Mouse (Mus musculus) left cerebral cortex, postnatal 4 days (tissue): ENCODE measurements around the gene Cela3b. TPM values are rescaled to one million over a fixed set of nuclear protein-coding genes. Genes with fewer than 3 reads are reported as not detected.

Experiments
- DNase-seq: peaks from one replicate; pipeline ENCODE4 v3.0.0-alpha.2; 2022
- intact Hi-C: fragments of 180-260 bp; cut with DNase I; formaldehyde crosslinking; loops from one replicate; pipeline ENCODE4 v1.15.1; 2025
- total RNA-seq, 2 experiments: library from RNA; stranded (reverse); gene quantifications; 2 replicates each; pipeline ENCODE4 v1.2.3; 2021

Cela3b gene
- not detected for total RNA-seq

DNA sequence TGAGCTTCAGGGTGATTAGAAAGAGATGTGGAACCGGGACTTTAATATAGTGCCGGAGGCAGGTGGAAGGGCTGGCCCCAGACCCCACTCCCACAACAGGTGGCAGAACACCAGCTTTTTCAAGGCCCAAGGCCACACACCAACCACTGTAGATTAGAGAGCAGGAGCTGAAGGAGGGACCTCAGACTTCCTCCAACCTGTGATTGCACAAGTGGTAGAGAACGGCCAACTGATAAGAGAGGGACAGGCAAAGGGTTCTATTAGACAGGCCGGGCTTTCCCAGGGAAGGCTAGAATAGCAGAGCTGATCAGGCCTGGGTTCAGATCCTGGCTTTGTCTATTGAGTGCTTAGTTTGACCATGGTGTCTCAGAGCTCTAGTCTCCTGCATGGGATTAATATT is at the start of gene Cela3b:
Gene Cela3b (minus strand): TSS at position 39 of the 400 bp plus-strand sequence.
- DNase-seq = no peak
- intact Hi-C loops = no loop called here

DNA sequence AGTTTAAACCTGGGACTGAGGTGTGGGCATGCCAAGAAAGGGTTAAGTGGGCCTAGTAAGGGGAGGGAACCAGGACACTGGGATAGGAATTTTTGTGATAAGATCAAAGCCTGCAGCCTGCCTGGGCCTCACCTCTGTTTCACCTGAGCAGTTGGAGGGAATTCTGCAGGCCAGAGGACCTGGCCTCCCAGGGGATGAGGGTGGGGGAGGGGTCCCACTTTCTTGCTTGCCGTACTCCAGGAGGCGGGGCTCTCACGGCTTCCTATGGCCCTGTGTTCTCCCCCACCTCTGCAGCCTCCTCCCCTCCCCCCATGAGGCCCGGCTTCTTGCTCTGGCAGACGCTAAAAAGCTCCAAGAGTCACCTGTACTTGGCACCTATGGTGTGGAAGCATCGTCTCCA is 49.4 kb upstream of the Cela3b start:
- intact Hi-C loops = no loop called here
- no peak for DNase-seq

DNA sequence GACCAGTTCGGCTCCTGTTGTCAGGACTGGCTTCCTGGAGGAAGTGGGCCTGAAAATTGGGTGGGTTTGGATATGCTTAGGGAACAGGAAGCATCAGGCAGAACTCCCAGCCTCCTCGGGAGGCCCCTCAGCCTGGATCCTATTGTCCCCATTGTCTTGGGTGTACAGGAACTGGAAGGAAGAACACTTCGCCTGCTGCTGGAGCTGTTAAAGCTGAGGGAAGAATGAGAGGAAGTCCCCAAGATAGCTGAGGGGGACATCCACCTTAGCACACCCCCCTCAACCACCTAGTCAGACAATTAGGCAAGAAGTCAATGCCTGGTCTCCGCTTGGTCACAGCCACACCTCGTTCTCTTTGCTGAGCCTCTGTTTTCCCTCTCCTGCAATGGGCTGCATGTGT is 48.0 kb upstream of the Cela3b start:
- no peak for DNase-seq
- intact Hi-C loops = no loop called here

DNA sequence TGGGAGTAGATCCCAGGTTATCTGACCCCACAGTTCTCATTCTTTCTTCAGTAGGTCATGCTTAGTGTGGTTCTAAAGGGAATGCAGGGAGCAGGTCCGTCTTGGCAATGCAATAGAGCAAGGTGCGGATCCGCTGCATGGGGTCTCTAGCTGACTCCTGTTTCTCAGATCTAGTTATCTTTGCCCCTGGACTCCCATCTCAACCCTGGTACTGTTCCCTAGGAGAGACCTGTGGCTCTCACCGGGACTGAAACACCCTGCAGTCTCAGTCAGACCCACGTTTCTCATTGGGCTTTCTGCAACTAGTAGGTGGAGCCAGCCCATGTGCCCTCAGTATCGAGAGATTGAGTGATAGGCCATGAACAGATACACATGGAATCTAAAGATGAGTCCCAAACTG is 47.3 kb upstream of the Cela3b start:
- DNase-seq = no peak
- intact Hi-C loops = no loop called here

DNA sequence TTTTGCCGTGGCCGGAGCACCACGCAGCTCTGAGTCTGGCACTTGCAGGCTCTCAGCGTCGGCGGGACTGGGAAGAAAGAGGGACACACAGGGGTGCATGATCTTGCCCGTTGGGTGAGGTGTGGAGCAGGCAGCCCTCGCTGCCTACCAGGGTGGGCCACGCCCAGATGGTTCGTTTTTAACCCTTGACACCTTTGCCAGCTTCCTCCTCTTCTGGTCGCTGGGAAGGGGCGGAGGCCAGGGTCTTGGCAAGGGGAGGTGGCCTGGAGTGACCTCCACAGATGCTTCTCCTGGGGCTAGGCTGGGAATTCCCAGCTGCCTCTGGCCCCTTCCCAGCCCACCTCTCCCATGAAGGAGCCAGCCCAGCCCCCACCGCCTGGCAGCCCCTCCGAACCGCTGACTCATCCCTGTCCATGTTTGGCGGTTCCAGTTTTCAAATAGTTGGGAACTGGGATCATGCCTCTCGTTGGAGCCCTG is 46.5 kb upstream of the Cela3b start:
- peak; percentile 48 for DNase-seq
- intact Hi-C loops = no loop called here

DNA sequence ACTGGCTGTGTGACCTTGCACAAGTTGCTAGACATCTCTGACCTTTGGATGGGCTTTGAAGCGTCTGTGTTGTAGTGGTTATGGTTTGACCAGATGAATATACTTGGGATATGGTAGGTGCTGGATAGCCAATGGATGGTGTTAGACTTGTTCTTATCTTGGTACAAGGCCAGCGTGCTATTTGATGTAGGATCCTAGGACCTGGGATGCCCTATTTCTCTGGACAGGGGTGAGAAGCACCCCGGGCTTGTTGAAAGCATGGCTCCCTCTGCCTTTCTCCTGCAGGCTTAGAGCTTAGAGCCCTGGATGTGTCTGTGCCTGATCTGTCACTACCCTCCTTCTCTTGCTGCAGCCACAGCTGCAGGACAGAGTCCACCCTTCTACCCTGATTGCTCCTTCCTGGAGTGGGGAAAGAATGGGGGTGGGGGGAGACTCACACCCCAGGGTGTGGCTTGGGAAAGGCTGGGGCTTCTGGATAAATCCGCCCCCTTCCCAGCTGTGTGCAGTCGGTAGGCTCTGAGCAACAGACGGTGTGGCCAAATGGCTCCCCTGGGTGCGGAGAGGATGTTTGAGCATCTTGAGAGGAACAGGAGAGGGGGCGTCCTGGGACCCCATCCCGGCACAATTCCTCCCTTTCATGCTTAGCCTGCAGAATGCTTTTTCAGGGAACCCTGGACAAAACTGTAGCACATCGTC is 45.9 kb upstream of the Cela3b start:
- intact Hi-C loops = no loop called here
- no peak for DNase-seq

DNA sequence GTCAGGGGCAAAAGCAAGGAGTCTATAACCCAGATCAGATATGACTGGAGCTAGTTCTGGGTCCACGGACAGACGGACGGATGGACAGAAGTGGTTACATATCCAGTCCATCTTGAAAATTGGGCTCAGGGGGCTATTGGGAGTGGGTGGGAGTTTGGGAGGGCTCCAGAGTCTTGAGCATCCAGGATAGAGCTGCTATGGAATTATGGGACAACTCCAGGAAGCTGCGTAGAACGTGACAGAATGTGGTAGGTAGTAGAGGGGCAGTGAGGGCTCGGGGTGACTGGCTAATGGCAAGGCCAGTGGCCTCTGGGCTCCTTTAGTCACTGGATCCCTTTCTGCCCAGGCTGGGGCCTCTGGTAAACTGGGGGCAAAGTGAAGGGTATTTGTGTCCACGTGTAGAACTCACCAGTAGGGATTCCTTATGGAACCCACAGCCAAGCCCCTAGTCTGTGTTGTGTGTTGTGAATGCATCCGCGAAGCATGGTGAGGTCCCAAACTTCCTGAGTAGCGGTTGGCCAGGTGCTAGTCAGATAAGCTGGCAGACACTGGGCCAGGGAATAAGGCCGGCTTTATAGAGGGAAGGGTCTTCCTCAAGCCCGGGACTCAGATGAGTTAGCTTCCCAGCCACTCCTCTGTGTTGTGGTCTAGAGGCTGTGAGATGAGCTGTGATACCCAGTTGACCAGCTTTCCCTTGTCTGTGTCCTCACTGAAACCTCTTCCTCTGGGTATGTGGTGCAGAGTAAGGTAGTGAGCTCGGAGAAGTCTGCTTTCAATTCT is 45.1 kb upstream of the Cela3b start:
- intact Hi-C loops = no loop called here
- DNase-seq = no peak

DNA sequence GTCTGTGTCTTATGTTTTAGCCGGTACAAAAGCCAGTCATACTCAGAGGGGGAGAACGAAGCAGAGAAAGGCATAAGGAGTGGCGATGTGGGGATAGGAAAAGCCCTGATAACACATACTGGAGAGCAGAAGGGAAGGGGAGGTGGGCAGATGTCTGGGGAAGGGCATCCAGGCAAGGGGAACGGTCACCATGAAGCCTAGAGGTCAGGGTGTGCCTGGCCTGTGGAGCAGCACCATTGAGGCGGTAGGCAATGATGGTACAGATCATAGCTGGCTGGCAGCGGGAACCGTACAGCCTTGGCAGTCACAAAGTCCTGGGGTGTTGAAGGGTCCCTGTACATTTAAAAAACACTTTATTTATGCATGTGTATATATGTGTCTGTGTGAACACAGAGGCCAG is 44.4 kb upstream of the Cela3b start:
- intact Hi-C loops = no loop called here
- no peak for DNase-seq

DNA sequence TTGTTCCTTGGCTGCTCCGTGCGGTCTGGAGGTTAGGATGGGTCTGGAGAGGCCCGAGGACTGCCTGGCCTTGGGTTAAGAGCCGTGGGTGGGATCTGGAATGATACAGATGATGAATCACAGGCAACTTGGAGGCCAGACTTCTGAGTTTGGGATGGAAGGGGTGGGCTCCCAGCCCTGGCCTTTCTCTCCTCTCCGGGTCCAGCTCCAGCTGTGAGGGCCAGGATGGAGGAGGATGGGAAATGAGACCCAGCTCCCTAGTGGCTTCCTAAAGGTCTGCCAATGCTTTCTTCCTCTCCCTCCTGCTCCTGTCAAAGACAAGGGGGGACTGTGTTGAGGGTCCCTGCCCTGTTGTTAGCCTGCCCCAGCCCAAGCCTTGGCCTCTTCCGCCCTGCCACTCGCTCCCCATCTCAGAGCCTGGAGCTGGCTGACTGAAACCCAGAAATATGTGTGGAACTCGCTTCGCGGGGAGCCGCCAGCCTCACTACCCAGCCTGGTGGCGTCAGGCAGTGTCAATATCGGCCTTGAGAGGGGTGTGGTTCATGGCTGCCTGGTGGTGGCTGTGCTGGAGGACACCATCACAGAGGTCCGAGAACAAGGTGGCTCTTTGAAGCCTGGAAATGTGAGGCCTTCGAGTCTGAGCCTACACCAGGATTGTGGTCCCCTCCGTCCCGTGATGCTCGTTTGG is 43.5 kb upstream of the Cela3b start:
- no peak for DNase-seq
- intact Hi-C loops = no loop called here

DNA sequence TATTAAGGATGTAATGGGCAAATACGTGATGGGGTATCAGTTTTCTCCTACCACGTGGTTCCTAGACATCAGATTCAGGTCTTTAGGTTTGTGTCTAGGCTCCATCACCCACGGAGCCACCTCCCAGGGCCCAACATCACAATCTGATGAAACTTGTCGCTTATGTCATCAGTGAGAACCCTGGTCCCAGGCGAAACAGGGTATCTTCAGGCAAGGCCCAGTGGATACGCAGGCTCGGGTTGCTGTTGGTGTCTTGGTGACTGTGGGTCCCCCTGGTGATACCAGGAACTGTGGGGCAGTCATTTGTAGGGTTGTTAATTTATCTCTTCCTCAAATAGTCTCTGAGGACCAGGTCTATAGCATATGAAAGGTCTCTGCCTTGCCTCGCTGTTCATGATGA is 42.9 kb upstream of the Cela3b start:
- intact Hi-C loops = no loop called here
- DNase-seq = no peak

DNA sequence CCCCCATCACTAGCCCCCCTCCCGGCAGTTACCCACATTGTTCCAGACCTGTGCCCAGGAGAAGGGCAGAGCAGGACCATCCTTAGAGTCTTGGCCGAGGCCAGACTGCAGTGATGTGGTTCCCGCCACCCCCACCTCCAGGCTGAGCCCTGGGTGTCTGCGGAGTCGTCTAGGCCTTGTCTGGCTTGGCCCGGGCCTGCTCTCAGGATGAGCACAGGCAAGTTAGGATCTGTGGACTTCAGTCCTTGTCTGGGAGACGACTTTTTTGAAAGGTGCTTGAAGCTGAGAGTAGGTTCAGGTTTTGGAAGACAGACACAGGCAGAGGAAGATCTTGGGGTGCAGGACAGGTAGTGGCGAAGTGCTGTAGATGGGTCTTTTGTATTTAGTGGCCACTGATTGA is 41.0 kb upstream of the Cela3b start:
- intact Hi-C loops = no loop called here

DNA sequence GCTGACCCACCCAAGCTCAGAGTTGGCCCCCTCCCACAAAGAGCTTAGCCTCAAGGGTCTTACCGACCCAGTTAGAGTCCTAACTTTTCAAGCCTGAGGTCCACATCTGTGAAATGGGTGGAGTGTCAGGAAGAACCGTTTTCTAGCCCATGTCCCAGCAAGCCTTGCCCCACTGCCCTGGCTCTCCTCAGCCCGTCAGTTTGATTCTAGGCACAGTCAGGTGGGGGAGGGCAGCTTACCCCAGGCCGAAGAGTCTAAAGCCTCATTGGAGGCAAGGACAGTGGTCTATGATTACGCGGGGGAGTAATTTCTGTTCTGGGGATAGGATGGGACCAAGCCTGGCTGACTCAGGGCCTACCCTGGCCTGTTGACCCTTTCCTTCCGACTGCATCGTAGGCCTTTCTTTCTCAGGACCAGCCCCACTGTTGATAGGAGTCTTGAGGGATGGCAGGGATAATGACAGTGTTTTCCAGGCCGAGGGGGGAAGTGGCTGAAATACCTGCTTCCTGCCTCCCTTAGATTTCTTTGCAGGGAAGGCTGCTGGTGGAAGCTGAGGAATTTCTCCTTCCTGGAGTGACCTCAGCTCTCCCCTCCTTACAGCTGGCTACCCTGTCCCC is 40.5 kb upstream of the Cela3b start:
- intact Hi-C loops = no loop called here
- no peak for DNase-seq

More for the DNA sequence above, 41.0 kb upstream of the Cela3b start:
- DNase-seq = no peak

DNA sequence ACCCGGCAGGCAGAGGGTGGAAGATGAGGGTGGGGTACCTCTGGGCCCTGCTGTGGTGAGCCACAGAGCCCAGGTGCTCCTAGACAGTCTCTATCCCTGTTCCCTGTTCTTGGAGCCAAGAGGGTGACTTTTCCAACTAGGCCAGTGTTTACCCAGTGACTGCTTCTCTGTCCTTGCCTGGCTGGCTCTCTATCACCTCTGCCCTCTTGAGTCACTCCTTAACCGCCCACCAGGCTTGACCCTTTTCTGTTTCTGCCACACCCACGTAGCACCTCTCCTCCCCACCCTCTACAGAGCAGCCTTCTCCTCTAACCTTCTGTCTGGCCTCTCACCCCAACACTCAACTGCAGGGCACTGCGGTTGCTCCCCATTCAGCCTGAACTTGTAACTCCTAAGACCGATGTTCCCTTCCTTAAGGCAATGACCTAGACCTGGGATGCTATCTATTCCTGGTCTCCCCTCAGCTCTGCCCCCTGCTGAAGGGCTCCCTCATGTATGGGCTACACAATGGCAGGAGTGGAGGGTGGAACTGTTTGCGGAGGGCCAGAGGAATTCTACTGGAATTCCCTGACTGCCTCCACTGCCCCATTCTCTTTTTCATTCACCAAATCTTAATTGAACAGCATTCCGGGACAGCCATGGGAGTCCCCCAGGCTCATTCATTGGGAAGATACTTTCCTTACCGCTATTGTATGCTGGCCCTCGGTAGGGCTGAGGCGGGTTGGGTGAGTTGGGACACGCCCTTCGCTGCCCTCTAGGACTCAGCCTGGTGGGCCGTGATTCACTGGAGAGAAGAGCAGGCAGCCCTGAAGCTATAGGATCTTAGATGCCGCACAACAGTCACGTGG is 39.7 kb upstream of the Cela3b start:
- intact Hi-C loops = no loop called here
- no peak for DNase-seq

DNA sequence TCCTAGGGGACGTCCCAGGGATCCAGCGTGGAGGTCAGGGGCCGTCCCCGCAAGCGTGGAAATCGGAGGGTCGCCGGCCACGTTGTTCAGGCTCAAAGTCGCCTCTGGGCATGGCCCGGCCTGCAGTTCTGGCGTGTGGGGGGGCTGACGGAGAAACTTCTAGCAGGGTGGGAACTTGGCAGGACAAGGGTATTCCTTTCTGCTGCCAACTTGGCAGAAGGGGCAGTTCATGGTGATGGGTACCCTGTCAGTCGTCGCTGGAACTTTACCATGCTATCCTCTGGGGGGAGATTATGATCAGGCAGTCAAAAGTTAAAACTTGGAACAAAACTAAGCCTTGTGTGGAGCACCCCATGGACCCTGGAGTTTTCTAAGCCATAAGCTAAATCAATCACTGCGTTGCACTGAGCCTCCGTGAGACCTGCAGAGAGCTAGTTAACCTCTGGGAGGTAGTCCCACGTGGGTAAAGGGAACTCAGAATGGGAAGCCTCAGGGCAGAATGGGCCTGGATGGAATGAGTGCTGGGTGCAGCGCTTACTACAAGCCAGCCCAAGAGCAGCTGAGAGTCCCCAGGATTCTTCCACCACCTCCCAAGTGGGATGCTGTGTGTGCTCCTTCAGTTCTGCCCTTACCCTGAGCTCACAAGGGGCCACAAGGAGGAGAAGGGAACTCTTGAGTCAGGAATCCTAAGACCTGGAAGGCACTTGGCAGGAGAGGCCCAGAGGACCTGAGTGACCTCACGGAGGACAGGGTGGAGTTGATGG is 38.9 kb upstream of the Cela3b start:
- peak; percentile 80 for DNase-seq
- intact Hi-C loops = no loop called here

DNA sequence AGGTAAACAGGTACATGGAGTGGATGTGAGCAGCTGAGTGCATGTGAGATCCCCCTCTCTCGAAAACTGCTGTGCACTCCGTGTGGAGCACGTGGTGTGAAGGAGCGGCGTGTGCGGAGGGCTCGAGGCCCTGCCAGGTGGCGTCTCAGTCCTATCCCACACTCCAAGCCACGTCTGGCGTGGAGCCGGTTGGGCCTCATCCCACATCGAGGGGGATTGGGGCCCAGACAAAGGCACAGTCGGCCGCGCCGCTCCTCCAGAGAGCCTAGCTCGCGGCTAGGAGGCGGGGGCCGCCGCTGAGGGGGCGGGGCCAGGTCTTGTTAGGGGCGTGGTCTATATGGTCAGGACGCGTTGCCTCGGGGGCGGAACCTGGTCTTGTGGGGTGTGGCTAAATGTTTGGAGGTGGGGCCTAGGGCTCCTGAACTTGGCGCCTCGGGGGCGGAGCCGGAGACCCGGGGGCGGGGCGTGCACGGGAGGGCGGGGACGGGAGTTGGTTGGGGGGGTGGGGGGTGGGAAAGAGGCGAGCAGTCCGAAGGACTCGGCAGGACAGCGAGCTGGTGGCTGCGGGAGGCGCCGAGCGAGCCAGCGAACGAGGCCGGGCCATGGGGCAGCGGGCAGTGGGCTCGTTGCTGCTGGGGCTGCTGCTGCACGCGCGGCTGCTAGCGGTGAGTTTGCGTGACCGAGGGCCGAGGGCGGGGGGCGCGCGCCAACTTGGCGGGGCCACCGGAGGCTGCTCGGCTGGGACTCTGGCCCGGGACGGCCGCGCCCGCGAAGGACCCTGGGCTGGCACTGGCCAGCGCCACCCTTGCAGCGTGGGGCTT is 38.1 kb upstream of the Cela3b start, which contains the start of gene Hspg2:
Gene Hspg2 (plus strand): TSS at position 510 of the 821 bp plus-strand sequence.
- peak; percentile 96 for DNase-seq
- intact Hi-C loops = no loop called here

DNA sequence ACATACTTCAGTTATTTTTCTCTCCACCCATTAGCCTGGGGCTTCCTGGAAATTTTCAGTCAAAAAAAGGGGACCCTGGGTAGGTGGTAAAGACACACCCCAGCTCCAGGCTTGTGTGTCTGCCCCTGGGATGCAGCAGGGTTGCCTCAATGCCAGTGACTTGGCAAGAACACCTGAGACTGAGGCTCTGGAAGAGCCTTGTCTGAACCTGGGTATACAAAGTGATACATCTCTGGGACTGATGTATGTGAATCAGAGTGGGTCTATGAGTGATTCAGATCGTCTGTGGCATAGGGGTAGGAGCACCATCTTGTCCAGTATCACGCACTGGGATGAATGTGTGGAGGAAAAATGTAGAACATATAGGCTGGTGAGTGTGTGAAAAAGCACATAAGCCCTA is 37.2 kb upstream of the Cela3b start:
- intact Hi-C loops = no loop called here
- DNase-seq = no peak

DNA sequence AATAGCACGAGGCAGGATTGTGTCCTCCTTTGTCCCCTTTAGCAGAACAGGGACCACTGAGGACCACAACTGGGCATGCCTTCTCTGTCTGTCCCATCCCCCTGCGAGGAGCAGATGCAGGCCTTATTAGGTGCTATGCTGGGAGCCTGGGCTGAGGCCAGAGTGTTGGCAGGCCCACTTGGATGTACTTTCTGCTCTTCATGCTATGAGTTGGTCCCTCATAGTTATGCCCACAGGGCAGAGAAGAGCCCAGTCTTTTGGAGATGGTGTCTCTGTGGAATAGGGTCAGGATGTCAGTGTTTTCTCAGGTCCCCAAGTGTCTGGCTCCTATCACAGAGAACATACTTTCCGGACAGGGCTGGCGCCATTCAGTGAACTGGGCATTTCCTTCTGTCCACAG is 36.7 kb upstream of the Cela3b start:
- no peak for DNase-seq
- intact Hi-C loops = no loop called here

DNA sequence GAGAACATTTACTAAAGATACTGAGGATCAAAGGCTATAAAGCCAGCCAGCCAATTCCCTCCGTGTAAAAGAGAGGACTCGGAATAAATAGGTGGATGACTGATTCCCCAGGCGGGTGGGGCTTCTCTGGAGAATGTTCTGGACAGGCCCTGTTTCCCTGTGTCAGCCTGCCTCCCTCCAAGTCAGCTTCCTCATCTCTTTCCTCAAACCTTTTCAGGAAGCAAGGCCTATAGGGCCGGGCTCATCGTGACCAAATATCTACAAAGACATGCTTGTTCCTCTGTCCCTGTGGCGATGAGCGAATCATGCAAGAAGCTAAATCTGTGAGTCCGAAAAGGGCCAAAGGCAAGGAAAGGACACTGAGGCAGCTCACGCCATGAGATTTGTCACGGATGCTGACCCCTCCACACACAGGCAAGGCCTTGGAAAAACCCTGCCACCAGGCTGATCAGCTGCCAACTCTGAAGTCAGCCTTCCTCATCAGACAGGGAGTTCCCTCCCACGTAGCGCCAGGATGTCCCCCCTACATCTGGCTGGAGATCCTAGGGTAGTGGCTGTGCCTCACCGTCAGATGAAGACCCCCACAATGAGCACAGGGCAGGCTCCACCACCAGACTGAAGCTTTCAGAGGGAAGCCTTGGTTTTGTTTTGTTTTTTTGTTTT is 34.9 kb upstream of the Cela3b start:
- intact Hi-C loops = no loop called here
- DNase-seq = no peak
